Mouse (Mus musculus): ENCODE measurements at regions not wholly inside any gene's neighbourhood (a gene's known extent, or its start where the extent isn't known, plus 50 kb on each side); places are given as distances from the start of the nearest gene placed in this dataset.
A peak's percentile ranks its signal among the peaks of the same experiment; 100 is the strongest.

GRCm38 (mm10) chr5:111538560-111539450 lies 121.6 kb downstream of the Mn1 start:
- no peak overlapping the region for H3K4me2 ChIP-seq (ENCODE audit: low read length)
- 28% methylated on average over 13 of the region's 13 CpGs for WGBS
- H3K9me3 ChIP-seq (ENCODE audit: control insufficient read depth, low read length) = no peaks in the 10 kb centered on the region
- H3K4me1 ChIP-seq (replicated peaks; ENCODE audit: control insufficient read depth, insufficient read depth, low read length) = peaks cover 27% of the 10 kb centered on the region
- peak; percentile 89 for ATAC-seq
- H3K27me3 ChIP-seq (replicated peaks; ENCODE audit: control insufficient read depth, insufficient read depth, low read length) = no peaks in the 10 kb centered on the region
- H3K4me3 ChIP-seq (replicated peaks; ENCODE audit: low read length) = no peak overlapping the region
- peak overlapping the region; percentile 77 for H3K27ac ChIP-seq (ENCODE audit: low read length)
- no peaks in the 10 kb centered on the region for H3K36me3 ChIP-seq (ENCODE audit: control insufficient read depth, insufficient read depth)
- H3K9ac ChIP-seq (replicated peaks; ENCODE audit: low read depth, low read length) = 0 out of 2 replicates have a peak overlapping the region, but pooled peaks have one; percentile 9

GRCm38 (mm10) chr5:111540486-111540885 lies 123.3 kb downstream of the Mn1 start:
- Histone ChIP-seq H3K9ac (replicated peaks; ENCODE audit: low read depth, low read length) (no peak overlapping the region), H3K4me2 (ENCODE audit: low read length) (no peak overlapping the region), H3K9me3 (ENCODE audit: control insufficient read depth, low read length) (no peaks in the 10 kb centered on the region), H3K27ac (ENCODE audit: low read length) (no peak overlapping the region), H3K36me3 (ENCODE audit: control insufficient read depth, insufficient read depth) (no peaks in the 10 kb centered on the region), H3K4me3 (replicated peaks; ENCODE audit: low read length) (no peak overlapping the region), H3K27me3 (replicated peaks; ENCODE audit: control insufficient read depth, insufficient read depth, low read length) (no peaks in the 10 kb centered on the region), H3K4me1 (replicated peaks; ENCODE audit: control insufficient read depth, insufficient read depth, low read length) (peaks cover 26% of the 10 kb centered on the region)
- ATAC-seq = no peak
- WGBS = 0% methylated on average over 3 of the region's 3 CpGs

GRCm38 (mm10) chr5:111542077-111542476 lies 124.9 kb downstream of the Mn1 start:
- Histone ChIP-seq H3K4me3 (replicated peaks; ENCODE audit: low read length) (no peak overlapping the region), H3K36me3 (ENCODE audit: control insufficient read depth, insufficient read depth) (no peaks in the 10 kb centered on the region), H3K27me3 (replicated peaks; ENCODE audit: control insufficient read depth, insufficient read depth, low read length) (no peaks in the 10 kb centered on the region), H3K4me1 (replicated peaks; ENCODE audit: control insufficient read depth, insufficient read depth, low read length) (peaks cover 14% of the 10 kb centered on the region), H3K9me3 (ENCODE audit: control insufficient read depth, low read length) (no peaks in the 10 kb centered on the region), H3K9ac (replicated peaks; ENCODE audit: low read depth, low read length) (no peak overlapping the region), H3K4me2 (ENCODE audit: low read length) (no peak overlapping the region), H3K27ac (ENCODE audit: low read length) (no peak overlapping the region)
- 94% methylated on average over 3 of the region's 3 CpGs for WGBS
- ATAC-seq = no peak

GRCm38 (mm10) chr5:111543721-111544495 lies 126.7 kb downstream of the Mn1 start:
- no peak overlapping the region for H3K4me3 ChIP-seq (replicated peaks; ENCODE audit: low read length)
- no peaks in the 10 kb centered on the region for H3K9me3 ChIP-seq (ENCODE audit: control insufficient read depth, low read length)
- H3K36me3 ChIP-seq (ENCODE audit: control insufficient read depth, insufficient read depth) = no peaks in the 10 kb centered on the region
- no peaks in the 10 kb centered on the region for H3K27me3 ChIP-seq (replicated peaks; ENCODE audit: control insufficient read depth, insufficient read depth, low read length)
- H3K4me1 ChIP-seq (replicated peaks; ENCODE audit: control insufficient read depth, insufficient read depth, low read length) = peaks cover 2% of the 10 kb centered on the region; the same call in 1 of the 2 replicates
- no peak overlapping the region for H3K9ac ChIP-seq (replicated peaks; ENCODE audit: low read depth, low read length)
- WGBS = 87% methylated on average over 9 of the region's 9 CpGs
- H3K27ac ChIP-seq (ENCODE audit: low read length) = no peak overlapping the region
- no peak overlapping the region for H3K4me2 ChIP-seq (ENCODE audit: low read length)
- no peak for ATAC-seq

GRCm38 (mm10) chr5:111553471-111554382 lies 136.6 kb downstream of the Mn1 start:
- Histone ChIP-seq H3K27me3 (replicated peaks; ENCODE audit: control insufficient read depth, insufficient read depth, low read length) (no peaks in the 10 kb centered on the region), H3K36me3 (ENCODE audit: control insufficient read depth, insufficient read depth) (no peaks in the 10 kb centered on the region), H3K4me2 (ENCODE audit: low read length) (no peak overlapping the region), H3K27ac (ENCODE audit: low read length) (no peak overlapping the region), H3K9me3 (ENCODE audit: control insufficient read depth, low read length) (no peaks in the 10 kb centered on the region), H3K4me3 (replicated peaks; ENCODE audit: low read length) (no peak overlapping the region), H3K9ac (replicated peaks; ENCODE audit: low read depth, low read length) (no peak overlapping the region), H3K4me1 (replicated peaks; ENCODE audit: control insufficient read depth, insufficient read depth, low read length) (peaks cover 17% of the 10 kb centered on the region)
- WGBS = 67% methylated on average over 16 of the region's 16 CpGs
- no peak for ATAC-seq

GRCm38 (mm10) chr5:111554551-111555311 lies 137.6 kb downstream of the Mn1 start:
- Histone ChIP-seq H3K4me1 (replicated peaks; ENCODE audit: control insufficient read depth, insufficient read depth, low read length) (peaks cover 17% of the 10 kb centered on the region), H3K27ac (ENCODE audit: low read length) (peak overlapping the region; percentile 72), H3K9ac (replicated peaks; ENCODE audit: low read depth, low read length) (peak overlapping the region; percentile 36), H3K4me2 (ENCODE audit: low read length) (no peak overlapping the region), H3K36me3 (ENCODE audit: control insufficient read depth, insufficient read depth) (no peaks in the 10 kb centered on the region), H3K27me3 (replicated peaks; ENCODE audit: control insufficient read depth, insufficient read depth, low read length) (no peaks in the 10 kb centered on the region), H3K9me3 (ENCODE audit: control insufficient read depth, low read length) (no peaks in the 10 kb centered on the region), H3K4me3 (replicated peaks; ENCODE audit: low read length) (no peak overlapping the region)
- ATAC-seq = peak; percentile 95
- WGBS = 2% methylated on average over 24 of the region's 24 CpGs

- peaks cover 17% of the 10 kb centered on the region for H3K4me1 ChIP-seq (replicated peaks; ENCODE audit: control insufficient read depth, insufficient read depth, low read length)
- peak; percentile 21 for ATAC-seq
- H3K9me3 ChIP-seq (ENCODE audit: control insufficient read depth, low read length) = no peaks in the 10 kb centered on the region
- H3K27me3 ChIP-seq (replicated peaks; ENCODE audit: control insufficient read depth, insufficient read depth, low read length) = no peaks in the 10 kb centered on the region
- H3K4me3 ChIP-seq (replicated peaks; ENCODE audit: low read length) = no peak overlapping the region
- peak overlapping the region; percentile 36 for H3K9ac ChIP-seq (replicated peaks; ENCODE audit: low read depth, low read length)
- no peak overlapping the region for H3K4me2 ChIP-seq (ENCODE audit: low read length)
- peak overlapping the region; percentile 72 for H3K27ac ChIP-seq (ENCODE audit: low read length)
- H3K36me3 ChIP-seq (ENCODE audit: control insufficient read depth, insufficient read depth) = no peaks in the 10 kb centered on the region
- 0% methylated on average over 3 of the region's 5 CpGs for WGBS
These were observed 138.3 kb downstream of the Mn1 start for GRCm38 (mm10) chr5:111555312-111555957.

GRCm38 (mm10) chr5:111555981-111556380 lies 138.8 kb downstream of the Mn1 start:
- Histone ChIP-seq H3K9me3 (ENCODE audit: control insufficient read depth, low read length) (no peaks in the 10 kb centered on the region), H3K36me3 (ENCODE audit: control insufficient read depth, insufficient read depth) (no peaks in the 10 kb centered on the region), H3K9ac (replicated peaks; ENCODE audit: low read depth, low read length) (no peak overlapping the region), H3K27ac (ENCODE audit: low read length) (no peak overlapping the region), H3K4me3 (replicated peaks; ENCODE audit: low read length) (no peak overlapping the region), H3K27me3 (replicated peaks; ENCODE audit: control insufficient read depth, insufficient read depth, low read length) (no peaks in the 10 kb centered on the region), H3K4me1 (replicated peaks; ENCODE audit: control insufficient read depth, insufficient read depth, low read length) (peaks cover 17% of the 10 kb centered on the region), H3K4me2 (ENCODE audit: low read length) (no peak overlapping the region)
- WGBS = 34% methylated on average over 7 of the region's 7 CpGs
- ATAC-seq = no peak

Data from forebrain, embryonic 16.5 days (tissue).